Mouse (Mus musculus) ES-Bruce4 (cell line): ENCODE data around the gene H2al1n.

ENCODE experiments used
- CTCF ChIP-seq: IDR thresholded peaks from one replicate; pipeline ENCODE4 v1.8.1; 2011; ENCODE audit warnings: low read depth, low read length
- EP300 ChIP-seq: IDR thresholded peaks from 2 replicates; pipeline ENCODE4 v1.6.1; 2011; ENCODE audit warnings: low read depth, low read length; ENCODE audit not compliant: insufficient read depth
- POLR2A ChIP-seq: IDR thresholded peaks from one replicate; pipeline ENCODE4 v1.8.1; 2011; ENCODE audit warnings: low read length; ENCODE audit not compliant: insufficient read depth

DNA sequence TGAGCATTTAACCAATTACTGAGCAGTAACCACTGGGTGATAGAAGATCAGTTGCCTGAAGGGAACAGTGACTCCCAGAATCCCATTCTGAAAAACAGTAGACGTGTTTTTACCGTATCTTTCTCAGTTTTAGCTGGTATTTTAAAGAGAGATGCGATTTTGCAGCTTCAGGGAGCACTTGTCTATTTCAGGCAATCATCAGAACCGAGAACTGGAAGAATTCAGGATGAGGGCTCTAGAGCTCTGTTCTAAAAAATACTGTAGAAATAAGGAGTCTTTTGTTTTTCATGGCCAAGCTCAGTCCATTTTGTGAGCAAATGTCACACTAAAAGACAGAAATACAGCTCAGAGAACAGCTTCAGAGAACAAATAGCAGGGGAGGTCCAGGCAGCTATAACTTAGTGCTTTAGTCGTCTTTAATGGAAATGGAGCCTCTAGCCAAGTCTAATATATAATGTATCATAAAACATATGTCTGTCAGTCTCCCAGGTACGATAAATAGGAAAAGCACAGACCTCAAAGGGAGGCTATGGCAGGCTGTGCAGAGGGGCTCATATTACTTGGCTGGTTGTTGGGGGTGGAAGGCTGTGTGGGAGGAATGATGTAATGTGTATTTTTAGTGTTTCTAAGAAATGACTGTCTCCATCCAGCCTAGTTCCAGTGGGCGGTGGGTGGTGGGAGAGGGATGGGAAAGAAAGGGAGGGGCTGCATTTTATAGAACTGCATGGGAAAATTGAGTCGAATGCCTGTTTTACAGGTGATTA is 4.7 kb upstream of the H2al1n start:
- TF ChIP-seq CTCF (no peak), EP300 (no peak), POLR2A (no peak)
